Comparison of ENCODE assay signal across 27 mouse cellular contexts in the genomic region with DNA sequence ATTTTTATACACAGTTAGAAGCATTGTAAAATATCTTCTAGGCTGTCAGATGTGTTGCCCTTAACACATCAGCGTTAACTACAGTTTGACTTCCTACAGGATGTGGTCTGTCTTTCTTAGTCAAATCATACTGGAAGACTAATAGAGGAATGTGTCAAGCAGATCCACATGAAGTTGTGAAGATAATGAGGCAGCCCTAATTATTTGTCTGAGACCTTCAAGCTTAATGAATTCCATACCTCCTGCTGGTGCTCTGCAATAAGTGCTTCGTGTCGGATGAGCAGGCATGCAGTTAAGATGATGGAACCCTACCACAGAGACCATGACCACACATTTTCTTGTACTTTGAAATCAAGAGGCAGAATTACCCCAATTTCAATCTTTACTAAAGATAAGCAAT.
"Had no signal": no experiment of that assay in that cellular context is flagged by ENCODE, and none has a peak within 500 bp of the region (broad histone marks: within the 10 kb centered on the region; RNA-seq: fewer than 3 reads in every experiment).

No protein-coding gene starts in this region.

- H3K27me3 ChIP-seq: embryonic facial prominence, embryonic 12.5 days; embryonic facial prominence, embryonic 13.5 days; embryonic facial prominence, embryonic 15.5 days; forebrain, embryonic 12.5 days; forebrain, embryonic 13.5 days; forebrain, embryonic 15.5 days had no signal

- ATAC-seq: forebrain, embryonic 13.5 days; forebrain, embryonic 14.5 days; forebrain, embryonic 15.5 days; forebrain, embryonic 16.5 days; forebrain, postnatal 0 days had no signal

- H3K9me3 ChIP-seq: embryonic facial prominence, embryonic 10.5 days; embryonic facial prominence, embryonic 12.5 days; embryonic facial prominence, embryonic 13.5 days; embryonic facial prominence, embryonic 15.5 days; forebrain, embryonic 10.5 days; forebrain, embryonic 12.5 days; forebrain, embryonic 13.5 days; forebrain, embryonic 15.5 days had no signal

- H3K27ac ChIP-seq: embryonic facial prominence, embryonic 10.5 days; embryonic facial prominence, embryonic 12.5 days; embryonic facial prominence, embryonic 13.5 days; embryonic facial prominence, embryonic 15.5 days; forebrain, embryonic 10.5 days; forebrain, embryonic 12.5 days; forebrain, embryonic 13.5 days; forebrain, embryonic 15.5 days; gastrocnemius, adult 2 months had no signal

- H3K4me2 ChIP-seq: embryonic facial prominence, embryonic 12.5 days; embryonic facial prominence, embryonic 13.5 days; embryonic facial prominence, embryonic 15.5 days; forebrain, embryonic 12.5 days; forebrain, embryonic 13.5 days; forebrain, embryonic 15.5 days had no signal

- H3K36me3 ChIP-seq: embryonic facial prominence, embryonic 10.5 days; embryonic facial prominence, embryonic 12.5 days; embryonic facial prominence, embryonic 13.5 days; embryonic facial prominence, embryonic 15.5 days; forebrain, embryonic 10.5 days; forebrain, embryonic 12.5 days; forebrain, embryonic 15.5 days had no signal

- H3K4me3 ChIP-seq: embryonic facial prominence, embryonic 10.5 days; embryonic facial prominence, embryonic 12.5 days; embryonic facial prominence, embryonic 13.5 days; embryonic facial prominence, embryonic 15.5 days; erythroblast, embryonic 14.5 days; forebrain, embryonic 10.5 days; forebrain, embryonic 12.5 days; forebrain, embryonic 13.5 days; forebrain, embryonic 15.5 days; gastrocnemius, adult 2 months had no signal

- H3K4me1 ChIP-seq: embryonic facial prominence, embryonic 10.5 days; embryonic facial prominence, embryonic 12.5 days; embryonic facial prominence, embryonic 13.5 days; embryonic facial prominence, embryonic 15.5 days; forebrain, embryonic 10.5 days; forebrain, embryonic 12.5 days; forebrain, embryonic 15.5 days had no signal

- H3K9ac ChIP-seq: embryonic facial prominence, embryonic 12.5 days; embryonic facial prominence, embryonic 13.5 days; embryonic facial prominence, embryonic 15.5 days; forebrain, embryonic 12.5 days; forebrain, embryonic 13.5 days; forebrain, embryonic 15.5 days; forebrain, postnatal 0 days had no signal

- DNase-seq: cerebellum, adult 2 months; cerebellum, adult 8-10 months; cerebellum, adult 9-10 months; cerebellum, adult 9-11 months; cerebellum, postnatal 10 days; cerebellum, postnatal 14 days; cerebellum, postnatal 25 days; cerebellum, postnatal 36 days; embryo, embryonic 11 days; forebrain, postnatal 0 days; gastrocnemius, adult 2 months; gastrocnemius, postnatal 10 days; gastrocnemius, postnatal 14 days; gastrocnemius, postnatal 25 days; gastrocnemius, postnatal 36 days; heart, adult 18-20 months had no signal
